Mouse (Mus musculus): Measurements from ENCODE around the gene Cntln. TPM values are rescaled to one million over a fixed set of nuclear protein-coding genes. Genes with fewer than 3 reads are reported as not detected.

Cntln gene
- polyA plus RNA-seq, 1 experiment, result 1.9 TPM

- Histone ChIP-seq H3K27me3 (replicated peaks; ENCODE audit: control insufficient read depth, insufficient read depth, low read length) (no peaks in the 10 kb centered on the region), H3K36me3 (ENCODE audit: control insufficient read depth, insufficient read depth, low read length) (no peaks in the 10 kb centered on the region), H3K27ac (ENCODE audit: insufficient read depth, low read depth, low read length) (no peak overlapping the region), H3K4me1 (ENCODE audit: control insufficient read depth, insufficient read depth, low read length) (no peaks in the 10 kb centered on the region), H3K4me3 (ENCODE audit: insufficient read depth, low read depth, low read length) (no peak overlapping the region)
- TF ChIP-seq POLR2A (IDR thresholded peaks at IDR 0.05; ENCODE audit: low read depth, low read length) (no peak), CTCF (conservative IDR thresholded peaks at IDR 0.05; ENCODE audit: insufficient read depth, insufficient read length, low read depth, low read length) (no peak)
- no peak for DNase-seq
- 93% methylated on average over 2 of the region's 2 CpGs for WGBS
Observed at GRCm38 (mm10) chr4:85106961-85107360, 222.9 kb downstream of the Cntln start.

- 90% methylated on average over 3 of the region's 3 CpGs for WGBS
- Histone ChIP-seq H3K4me3 (ENCODE audit: insufficient read depth, low read depth, low read length) (no peak overlapping the region), H3K4me1 (ENCODE audit: control insufficient read depth, insufficient read depth, low read length) (no peaks in the 10 kb centered on the region), H3K27ac (ENCODE audit: insufficient read depth, low read depth, low read length) (no peak overlapping the region), H3K27me3 (replicated peaks; ENCODE audit: control insufficient read depth, insufficient read depth, low read length) (no peaks in the 10 kb centered on the region), H3K36me3 (ENCODE audit: control insufficient read depth, insufficient read depth, low read length) (no peaks in the 10 kb centered on the region)
- TF ChIP-seq POLR2A (IDR thresholded peaks at IDR 0.05; ENCODE audit: low read depth, low read length), result no peak
- TF ChIP-seq CTCF (conservative IDR thresholded peaks at IDR 0.05; ENCODE audit: insufficient read depth, insufficient read length, low read depth, low read length), result no peak
- DNase-seq, result no peak
Observed at GRCm38 (mm10) chr4:85120271-85120670, 236.2 kb downstream of the Cntln start.

- Histone ChIP-seq H3K4me3 (ENCODE audit: insufficient read depth, low read depth, low read length) (no peak overlapping the region), H3K27ac (ENCODE audit: insufficient read depth, low read depth, low read length) (no peak overlapping the region), H3K27me3 (replicated peaks; ENCODE audit: control insufficient read depth, insufficient read depth, low read length) (no peaks in the 10 kb centered on the region), H3K4me1 (ENCODE audit: control insufficient read depth, insufficient read depth, low read length) (no peaks in the 10 kb centered on the region), H3K36me3 (ENCODE audit: control insufficient read depth, insufficient read depth, low read length) (no peaks in the 10 kb centered on the region)
- WGBS, result 61% methylated on average over 5 of the region's 5 CpGs
- no peak for TF ChIP-seq POLR2A (IDR thresholded peaks at IDR 0.05; ENCODE audit: low read depth, low read length)
- TF ChIP-seq CTCF (conservative IDR thresholded peaks at IDR 0.05; ENCODE audit: insufficient read depth, insufficient read length, low read depth, low read length), result no peak
- no peak for DNase-seq
Observed at GRCm38 (mm10) chr4:85149726-85150125, 265.6 kb downstream of the Cntln start.

- Histone ChIP-seq H3K4me3 (ENCODE audit: insufficient read depth, low read depth, low read length) (no peak overlapping the region), H3K36me3 (ENCODE audit: control insufficient read depth, insufficient read depth, low read length) (no peaks in the 10 kb centered on the region), H3K27me3 (replicated peaks; ENCODE audit: control insufficient read depth, insufficient read depth, low read length) (no peaks in the 10 kb centered on the region), H3K27ac (ENCODE audit: insufficient read depth, low read depth, low read length) (no peak overlapping the region), H3K4me1 (ENCODE audit: control insufficient read depth, insufficient read depth, low read length) (no peaks in the 10 kb centered on the region)
- no peak for TF ChIP-seq CTCF (conservative IDR thresholded peaks at IDR 0.05; ENCODE audit: insufficient read depth, insufficient read length, low read depth, low read length)
- no peak for TF ChIP-seq POLR2A (IDR thresholded peaks at IDR 0.05; ENCODE audit: low read depth, low read length)
- 55% methylated on average over 7 of the region's 7 CpGs for WGBS
- DNase-seq, result peak; percentile 61
Observed at GRCm38 (mm10) chr4:85151881-85152280, 267.8 kb downstream of the Cntln start.

- H3K36me3 ChIP-seq (ENCODE audit: control insufficient read depth, insufficient read depth, low read length), result no peaks in the 10 kb centered on the region
- TF ChIP-seq POLR2A (IDR thresholded peaks at IDR 0.05; ENCODE audit: low read depth, low read length), result no peak
- 100% methylated on average over 1 of the region's 1 CpGs for WGBS
Observed at GRCm38 (mm10) chr4:85154361-85154760, 270.3 kb downstream of the Cntln start.

GRCm38 (mm10) chr4:85161156-85161555 lies 277.0 kb downstream of the Cntln start:
- TF ChIP-seq POLR2A (IDR thresholded peaks at IDR 0.05; ENCODE audit: low read depth, low read length), result no peak
- TF ChIP-seq CTCF (conservative IDR thresholded peaks at IDR 0.05; ENCODE audit: insufficient read depth, insufficient read length, low read depth, low read length), result no peak
- 50% methylated on average over 4 of the region's 4 CpGs for WGBS

More at GRCm38 (mm10) chr4:85154361-85154760, 270.3 kb downstream of the Cntln start:
- no peak overlapping the region for H3K27ac ChIP-seq (ENCODE audit: insufficient read depth, low read depth, low read length)
- no peaks in the 10 kb centered on the region for H3K27me3 ChIP-seq (replicated peaks; ENCODE audit: control insufficient read depth, insufficient read depth, low read length)
- no peaks in the 10 kb centered on the region for H3K4me1 ChIP-seq (ENCODE audit: control insufficient read depth, insufficient read depth, low read length)
- H3K4me3 ChIP-seq (ENCODE audit: insufficient read depth, low read depth, low read length), result no peak overlapping the region
- no peak for DNase-seq

GRCm38 (mm10) chr4:85162468-85163312 lies 278.6 kb downstream of the Cntln start:
- Histone ChIP-seq H3K27me3 (replicated peaks; ENCODE audit: control insufficient read depth, insufficient read depth, low read length) (no peaks in the 10 kb centered on the region), H3K27ac (ENCODE audit: insufficient read depth, low read depth, low read length) (no peak overlapping the region), H3K4me3 (ENCODE audit: insufficient read depth, low read depth, low read length) (no peak overlapping the region), H3K4me1 (ENCODE audit: control insufficient read depth, insufficient read depth, low read length) (no peaks in the 10 kb centered on the region), H3K36me3 (ENCODE audit: control insufficient read depth, insufficient read depth, low read length) (no peaks in the 10 kb centered on the region)
- TF ChIP-seq POLR2A (IDR thresholded peaks at IDR 0.05; ENCODE audit: low read depth, low read length), result no peak
- peak; percentile 73 for TF ChIP-seq CTCF (conservative IDR thresholded peaks at IDR 0.05; ENCODE audit: insufficient read depth, insufficient read length, low read depth, low read length)
- peak; percentile 35 for DNase-seq
- 27% methylated on average over 27 of the region's 27 CpGs for WGBS

More at GRCm38 (mm10) chr4:85161156-85161555, 277.0 kb downstream of the Cntln start:
- H3K36me3 ChIP-seq (ENCODE audit: control insufficient read depth, insufficient read depth, low read length), result no peaks in the 10 kb centered on the region
- no peak overlapping the region for H3K27ac ChIP-seq (ENCODE audit: insufficient read depth, low read depth, low read length)
- no peak overlapping the region for H3K4me3 ChIP-seq (ENCODE audit: insufficient read depth, low read depth, low read length)
- H3K4me1 ChIP-seq (ENCODE audit: control insufficient read depth, insufficient read depth, low read length), result no peaks in the 10 kb centered on the region
- DNase-seq, result no peak
- H3K27me3 ChIP-seq (replicated peaks; ENCODE audit: control insufficient read depth, insufficient read depth, low read length), result no peaks in the 10 kb centered on the region
